Comparison of ENCODE assay signal across 8 mouse cellular contexts in genomic region chr17:47597838-47598579, GRCm38 (mm10). TPM values are rescaled to one million over a fixed set of nuclear protein-coding genes. Genes with fewer than 3 reads are reported as not detected.
DNase-seq lines count a peak whose midpoint lies in the region; ATAC-seq lines count a peak whose summit lies in the region.

No protein-coding gene starts in this region.

- ATAC-seq in hematopoietic stem cell, adult 5-6 weeks (replicated peaks in 1 of 2; ENCODE audit: insufficient read depth in 1 of 2, low FRiP score in 2 of 2, low TSS enrichment in 1 of 2, low read depth in 1 of 2, poor library complexity in 2 of 2, severe bottlenecking in 2 of 2), result peak; percentile 8 to 14; a peak in 3 of 4 replicates
- ATAC-seq in liver, embryonic 16.5 days (ENCODE audit: low read depth), result peak; percentile 64
- peak; percentile 23; the same call in 1 of the 2 replicates for ATAC-seq in neutrophil, adult 5-6 weeks (ENCODE audit: extremely low read depth, insufficient number of reproducible peaks, low FRiP score, poor library complexity, severe bottlenecking)

- peak overlapping the region; percentile 78 for H3K9ac ChIP-seq in liver, embryonic 16.5 days (ENCODE audit: low read depth, low read length)

- WGBS in liver, embryonic 16.5 days (ENCODE audit: insufficient replicate concordance), result 20% methylated on average over 10 of the region's 10 CpGs

- no peaks in the 10 kb centered on the region for H3K9me3 ChIP-seq in liver, embryonic 16.5 days (replicated peaks; ENCODE audit: control insufficient read depth, low read length)

- peaks cover 55% of the 10 kb centered on the region for H3K36me3 ChIP-seq in liver, embryonic 16.5 days (ENCODE audit: control insufficient read depth, insufficient read depth)

- DNase-seq in layer of hippocampus, postnatal 25 days (ENCODE audit: extremely low spot score in 1 of 2, low spot score in 1 of 2), result peak; percentile 33
- no peak for DNase-seq in layer of hippocampus, adult 11-12 months (ENCODE audit: low spot score)
- peak; percentile 81 for DNase-seq in T-cell, adult 2 months (ENCODE audit: low spot score)
- DNase-seq in embryo, embryonic 10.5 days (ENCODE audit: low spot score), result peak; percentile 75
- no peak for DNase-seq in left cerebral cortex, postnatal 36 days (ENCODE audit: low spot score in 2 of 2)

- intact Hi-C loops in left cerebral cortex, postnatal 36 days (cut with DNase I), result loop anchor here (5.0 kb wide), 1 partner anchor 86 kb away; no protein-coding TSS in a partner anchor

- H3K4me1 ChIP-seq in liver, embryonic 16.5 days (ENCODE audit: control insufficient read depth, low read depth, low read length), result peaks cover 51% of the 10 kb centered on the region

- H3K4me2 ChIP-seq in liver, embryonic 16.5 days (ENCODE audit: low read depth, low read length), result peak overlapping the region; percentile 72

- no peaks in the 10 kb centered on the region for H3K27me3 ChIP-seq in liver, embryonic 16.5 days (ENCODE audit: control insufficient read depth, insufficient read depth, low read depth, low read length)

- H3K27ac ChIP-seq in liver, embryonic 16.5 days (ENCODE audit: low read length), result peak overlapping the region; percentile 95

- peak overlapping the region; percentile 69 for H3K4me3 ChIP-seq in liver, embryonic 16.5 days (ENCODE audit: low read depth, low read length)

RNA-seq across cellular contexts. Expression of gene Bysl, which starts 13.3 kb away (rescaled TPM):
- total RNA-seq in layer of hippocampus, postnatal 25 days (2021), result 10 to 100 TPM; 18.4 to 19.1 TPM
- 6.9 and 12.1 TPM in 2 replicates for total RNA-seq in hematopoietic stem cell, adult 5-6 weeks (2017)
- 12.5 and 12.7 TPM in 2 replicates for polyA plus RNA-seq in liver, embryonic 16.5 days (2015; fragmentation: Nextera tagmentation; extraction: Ambion mirVana)
- 6.3 and 6.4 TPM in 2 replicates for total RNA-seq in neutrophil, adult 5-6 weeks (2017)
- 10 to 100 TPM; 17.5 to 18.1 TPM for total RNA-seq in left cerebral cortex, postnatal 36 days (2021)

RNA-seq across cellular contexts. Expression of gene Med20, which starts 13.4 kb away (rescaled TPM):
- 10 to 100 TPM; 28.7 to 29.8 TPM for total RNA-seq in layer of hippocampus, postnatal 25 days (2021)
- total RNA-seq in hematopoietic stem cell, adult 5-6 weeks (2017), result 18.0 and 33.5 TPM in 2 replicates
- polyA plus RNA-seq in liver, embryonic 16.5 days (2015; fragmentation: Nextera tagmentation; extraction: Ambion mirVana), result 22.3 and 22.4 TPM in 2 replicates
- total RNA-seq in neutrophil, adult 5-6 weeks (2017), result 48.5 and 57.4 TPM in 2 replicates
- 10 to 100 TPM; 24.7 to 30.7 TPM for total RNA-seq in left cerebral cortex, postnatal 36 days (2021)

RNA-seq across cellular contexts. Expression of gene Gm20517, which starts 13.4 kb away (rescaled TPM):
- total RNA-seq in layer of hippocampus, postnatal 25 days (2021), result 1 to 10 TPM; 5.2 to 5.5 TPM
- 3.1 and 7.0 TPM in 2 replicates for total RNA-seq in hematopoietic stem cell, adult 5-6 weeks (2017)
- 0.97 and 1.1 TPM in 2 replicates for polyA plus RNA-seq in liver, embryonic 16.5 days (2015; fragmentation: Nextera tagmentation; extraction: Ambion mirVana)
- total RNA-seq in neutrophil, adult 5-6 weeks (2017), result 2.5 and 3.3 TPM in 2 replicates
- total RNA-seq in left cerebral cortex, postnatal 36 days (2021), result 1 to 10 TPM; 4.5 to 7.8 TPM

RNA-seq across cellular contexts. Expression of gene Usp49, which starts 32.5 kb away (rescaled TPM):
- total RNA-seq in layer of hippocampus, postnatal 25 days (2021), result 10 to 100 TPM in 1 of 2 experiments, 1 to 10 TPM in 1; 9.7 to 14.7 TPM
- 5.4 and 8.3 TPM in 2 replicates for total RNA-seq in hematopoietic stem cell, adult 5-6 weeks (2017)
- 2.9 and 3.6 TPM in 2 replicates for polyA plus RNA-seq in liver, embryonic 16.5 days (2015; fragmentation: Nextera tagmentation; extraction: Ambion mirVana)
- total RNA-seq in neutrophil, adult 5-6 weeks (2017), result 3.1 and 3.8 TPM in 2 replicates
- 10 to 100 TPM; 10.6 to 13.5 TPM for total RNA-seq in left cerebral cortex, postnatal 36 days (2021)

Comparison
In these comparisons a context has a peak if more than half of its experiments do, and no peak if none do; other contexts are left out.
1. DNase-seq: peak in layer of hippocampus, postnatal 25 days (2 of 2), T-cell, adult 2 months (single experiment) and embryo, embryonic 10.5 days (single experiment); none in layer of hippocampus, adult 11-12 months (single experiment) and left cerebral cortex, postnatal 36 days (0 of 2).
2. ATAC-seq: peak in every context shown above with its lines; median percentile 64 in liver, embryonic 16.5 days; 23 in neutrophil, adult 5-6 weeks; 11 in hematopoietic stem cell, adult 5-6 weeks.